8 mouse cellular contexts compared by ENCODE assay signal in genomic region chr11:97627556-97628302, GRCm38 (mm10). TPM values are rescaled to one million over a fixed set of nuclear protein-coding genes. Genes with fewer than 3 reads are reported as not detected.
DNase-seq lines count a peak whose midpoint lies in the region; ATAC-seq and TF ChIP-seq lines count a peak whose summit lies in the region.

No protein-coding gene starts in this region.

- no peak for TF ChIP-seq CTCF in cerebellum, adult 2 months (IDR thresholded peaks at IDR 0.05; ENCODE audit: borderline replicate concordance, insufficient read depth, low read depth, low read length)

- no peak for ATAC-seq in kidney, embryonic 14.5 days (ENCODE audit: low FRiP score, low TSS enrichment)
- no peak for ATAC-seq in embryonic facial prominence, embryonic 14.5 days (ENCODE audit: low read depth)
- no peak for ATAC-seq in intestine, embryonic 16.5 days
- ATAC-seq in neural tube, embryonic 12.5 days (ENCODE audit: low FRiP score, low read depth) = no peak

- H3K27me3 ChIP-seq in kidney, embryonic 14.5 days (ENCODE audit: control insufficient read depth, insufficient read depth, low read length) = peaks cover 73% of the 10 kb centered on the region
- H3K27me3 ChIP-seq in embryonic facial prominence, embryonic 14.5 days (replicated peaks; ENCODE audit: control insufficient read depth, insufficient read depth, low read length) = peaks cover 77% of the 10 kb centered on the region
- peaks cover 71% of the 10 kb centered on the region for H3K27me3 ChIP-seq in intestine, embryonic 16.5 days (replicated peaks; ENCODE audit: control insufficient read depth, insufficient read depth, low read length)
- peaks cover 85% of the 10 kb centered on the region for H3K27me3 ChIP-seq in neural tube, embryonic 12.5 days (replicated peaks)
- H3K27me3 ChIP-seq in cerebellum, adult 2 months (ENCODE audit: control insufficient read depth, insufficient read depth, low read length) = peaks cover 10% of the 10 kb centered on the region; the same call in 1 of the 2 replicates

- WGBS in kidney, embryonic 14.5 days = 3% methylated on average over 30 of the region's 30 CpGs
- WGBS in embryonic facial prominence, embryonic 14.5 days = 7% methylated on average over 30 of the region's 30 CpGs
- WGBS in intestine, embryonic 16.5 days = 11% methylated on average over 30 of the region's 30 CpGs
- WGBS in neural tube, embryonic 12.5 days = under 1% methylated on average over 30 of the region's 30 CpGs
- 17% methylated on average over 30 of the region's 30 CpGs for WGBS in cerebellum, adult 2 months

- peak overlapping the region; percentile 75 for H3K4me3 ChIP-seq in kidney, embryonic 14.5 days (ENCODE audit: low read length)
- peak overlapping the region; percentile 71 for H3K4me3 ChIP-seq in embryonic facial prominence, embryonic 14.5 days (ENCODE audit: low read depth, low read length)
- peak overlapping the region; percentile 73 for H3K4me3 ChIP-seq in intestine, embryonic 16.5 days (ENCODE audit: low read length)
- peak overlapping the region; percentile 66 for H3K4me3 ChIP-seq in neural tube, embryonic 12.5 days
- H3K4me3 ChIP-seq in cerebellum, adult 2 months (replicated peaks; ENCODE audit: insufficient read depth, low read depth, low read length) = no peak overlapping the region

- no peak for DNase-seq in kidney, adult 11 months
- no peak for DNase-seq in embryonic facial prominence, embryonic 14.5 days (ENCODE audit: low spot score)
- DNase-seq in thymus, postnatal 25 days = no peak
- DNase-seq in cerebellum, adult 2 months = no peak
- DNase-seq in ovary, postnatal 36 days (ENCODE audit: low spot score) = no peak

- peak overlapping the region; percentile 80; the same call in 1 of the 2 replicates for H3K9ac ChIP-seq in kidney, embryonic 14.5 days (ENCODE audit: low read depth, low read length)
- H3K9ac ChIP-seq in embryonic facial prominence, embryonic 14.5 days (ENCODE audit: low read depth, low read length) = no peak overlapping the region
- peak overlapping the region; percentile 76 for H3K9ac ChIP-seq in intestine, embryonic 16.5 days (ENCODE audit: low read depth, low read length)
- H3K9ac ChIP-seq in neural tube, embryonic 12.5 days = peak overlapping the region; percentile 75

- peaks cover 34% of the 10 kb centered on the region for H3K4me1 ChIP-seq in kidney, embryonic 14.5 days (ENCODE audit: control insufficient read depth, insufficient read depth, low read length)
- H3K4me1 ChIP-seq in embryonic facial prominence, embryonic 14.5 days (ENCODE audit: control insufficient read depth, insufficient read depth, low read length) = peaks cover 9% of the 10 kb centered on the region
- H3K4me1 ChIP-seq in intestine, embryonic 16.5 days (ENCODE audit: control insufficient read depth, insufficient read depth, low read length) = peaks cover 22% of the 10 kb centered on the region
- H3K4me1 ChIP-seq in neural tube, embryonic 12.5 days = peaks cover 36% of the 10 kb centered on the region
- no peaks in the 10 kb centered on the region for H3K4me1 ChIP-seq in cerebellum, adult 2 months (ENCODE audit: control insufficient read depth, insufficient read depth, low read length)

- H3K4me2 ChIP-seq in kidney, embryonic 14.5 days (replicated peaks; ENCODE audit: low read depth, low read length) = peak overlapping the region; percentile 90
- H3K4me2 ChIP-seq in embryonic facial prominence, embryonic 14.5 days (ENCODE audit: low read depth, low read length) = peak overlapping the region; percentile 95
- H3K4me2 ChIP-seq in intestine, embryonic 16.5 days (ENCODE audit: low read depth, low read length) = peak overlapping the region; percentile 89
- H3K4me2 ChIP-seq in neural tube, embryonic 12.5 days (replicated peaks) = peak overlapping the region; percentile 94

- H3K9me3 ChIP-seq in kidney, embryonic 14.5 days (ENCODE audit: control insufficient read depth, low read length) = no peaks in the 10 kb centered on the region
- H3K9me3 ChIP-seq in embryonic facial prominence, embryonic 14.5 days (ENCODE audit: control insufficient read depth, low read length) = no peaks in the 10 kb centered on the region
- no peaks in the 10 kb centered on the region for H3K9me3 ChIP-seq in intestine, embryonic 16.5 days (ENCODE audit: control insufficient read depth, low read length)
- H3K9me3 ChIP-seq in neural tube, embryonic 12.5 days = no peaks in the 10 kb centered on the region

- no peak for TF ChIP-seq POLR2A in cerebellum, adult 2 months (IDR thresholded peaks at IDR 0.05; ENCODE audit: borderline replicate concordance, insufficient read depth, low read length)

- H3K36me3 ChIP-seq in kidney, embryonic 14.5 days (ENCODE audit: control insufficient read depth, insufficient read depth, low read length) = no peaks in the 10 kb centered on the region
- H3K36me3 ChIP-seq in embryonic facial prominence, embryonic 14.5 days (ENCODE audit: control insufficient read depth, insufficient read depth, low read length) = no peaks in the 10 kb centered on the region
- H3K36me3 ChIP-seq in intestine, embryonic 16.5 days (ENCODE audit: control insufficient read depth, insufficient read depth, low read length) = no peaks in the 10 kb centered on the region
- no peaks in the 10 kb centered on the region for H3K36me3 ChIP-seq in neural tube, embryonic 12.5 days

- no peak overlapping the region for H3K27ac ChIP-seq in kidney, embryonic 14.5 days (ENCODE audit: low read depth, low read length)
- H3K27ac ChIP-seq in embryonic facial prominence, embryonic 14.5 days (replicated peaks; ENCODE audit: low read depth, low read length) = no peak overlapping the region
- no peak overlapping the region for H3K27ac ChIP-seq in intestine, embryonic 16.5 days (ENCODE audit: low read length)
- H3K27ac ChIP-seq in neural tube, embryonic 12.5 days = no peak overlapping the region
- no peak overlapping the region for H3K27ac ChIP-seq in cerebellum, adult 2 months (ENCODE audit: insufficient read depth, low read length)

RNA-seq across cellular contexts. Expression of gene Epop, which starts 1.8 kb away (rescaled TPM):
- polyA plus RNA-seq in kidney, embryonic 14.5 days (2014; fragmentation: Nextera tagmentation; extraction: Ambion mirVana) = 6.3 and 6.9 TPM in 2 replicates
- 2.4 and 3.4 TPM in 2 replicates for polyA plus RNA-seq in embryonic facial prominence, embryonic 14.5 days (2014; fragmentation: Nextera tagmentation; extraction: Ambion mirVana)
- 1.1 and 1.3 TPM in 2 replicates for polyA plus RNA-seq in intestine, embryonic 16.5 days (2015; fragmentation: Nextera tagmentation; extraction: Ambion mirVana)
- polyA plus RNA-seq in neural tube, embryonic 12.5 days (2016; fragmentation: Nextera tagmentation; extraction: Ambion mirVana) = 13.6 and 15.1 TPM in 2 replicates
- 4.1 and 5.4 TPM in 2 replicates for polyA plus RNA-seq in cerebellum, adult 2 months (2012; rRNA removed)

RNA-seq across cellular contexts. Expression of gene Mllt6, which starts 35.5 kb away (rescaled TPM):
- polyA plus RNA-seq in kidney, embryonic 14.5 days (2014; fragmentation: Nextera tagmentation; extraction: Ambion mirVana) = 5.7 and 10.0 TPM in 2 replicates
- polyA plus RNA-seq in embryonic facial prominence, embryonic 14.5 days (2014; fragmentation: Nextera tagmentation; extraction: Ambion mirVana) = 3.5 and 4.5 TPM in 2 replicates
- polyA plus RNA-seq in intestine, embryonic 16.5 days (2015; fragmentation: Nextera tagmentation; extraction: Ambion mirVana) = 2.2 and 2.6 TPM in 2 replicates
- polyA plus RNA-seq in neural tube, embryonic 12.5 days (2016; fragmentation: Nextera tagmentation; extraction: Ambion mirVana) = 3.0 and 4.0 TPM in 2 replicates
- 68.4 and 69.3 TPM in 2 replicates for polyA plus RNA-seq in cerebellum, adult 2 months (2012; rRNA removed)

RNA-seq across cellular contexts. Expression of gene Srcin1, which starts 51.7 kb away (rescaled TPM):
- polyA plus RNA-seq in kidney, embryonic 14.5 days (2014; fragmentation: Nextera tagmentation; extraction: Ambion mirVana) = 0.97 and 1.1 TPM in 2 replicates
- 0.76 and 1.6 TPM in 2 replicates for polyA plus RNA-seq in embryonic facial prominence, embryonic 14.5 days (2014; fragmentation: Nextera tagmentation; extraction: Ambion mirVana)
- 0.10 and 0.12 TPM in 2 replicates for polyA plus RNA-seq in intestine, embryonic 16.5 days (2015; fragmentation: Nextera tagmentation; extraction: Ambion mirVana)
- 6.4 and 7.9 TPM in 2 replicates for polyA plus RNA-seq in neural tube, embryonic 12.5 days (2016; fragmentation: Nextera tagmentation; extraction: Ambion mirVana)
- 127 and 142 TPM in 2 replicates for polyA plus RNA-seq in cerebellum, adult 2 months (2012; rRNA removed)

RNA-seq across cellular contexts. Expression of gene Cisd3, which starts 57.9 kb away (rescaled TPM):
- polyA plus RNA-seq in kidney, embryonic 14.5 days (2014; fragmentation: Nextera tagmentation; extraction: Ambion mirVana) = 30.5 and 34.2 TPM in 2 replicates
- polyA plus RNA-seq in embryonic facial prominence, embryonic 14.5 days (2014; fragmentation: Nextera tagmentation; extraction: Ambion mirVana) = 24.5 and 29.3 TPM in 2 replicates
- polyA plus RNA-seq in intestine, embryonic 16.5 days (2015; fragmentation: Nextera tagmentation; extraction: Ambion mirVana) = 120 and 135 TPM in 2 replicates
- 17.8 and 25.6 TPM in 2 replicates for polyA plus RNA-seq in neural tube, embryonic 12.5 days (2016; fragmentation: Nextera tagmentation; extraction: Ambion mirVana)
- 70.2 and 72.2 TPM in 2 replicates for polyA plus RNA-seq in cerebellum, adult 2 months (2012; rRNA removed)

Comparison
In these comparisons a context has a peak if more than half of its experiments do, and no peak if none do; other contexts are left out.
1. RNA of gene Srcin1, which starts 51.7 kb away (polyA plus RNA-seq): 127 to 142 TPM in cerebellum, adult 2 months; 6.4 to 7.9 TPM in neural tube, embryonic 12.5 days, 0.76 to 1.6 TPM in embryonic facial prominence, embryonic 14.5 days, 0.97 to 1.1 TPM in kidney, embryonic 14.5 days and 0.10 to 0.12 TPM in intestine, embryonic 16.5 days; every median in the first group is over 10 times any median in the second.
2. Peak in every context shown above with its lines, with median percentiles within 50 percentile points of each other: H3K4me2 ChIP-seq.